Mouse (Mus musculus) left cerebral cortex, postnatal 4 days (tissue): ENCODE results near the gene Tstd2. TPM values are rescaled to one million over a fixed set of nuclear protein-coding genes. Genes with fewer than 3 reads are reported as not detected.
A peak's percentile ranks its signal among the peaks of the same experiment; 100 is the strongest.

Source experiments
- DNase-seq: peaks from one replicate; pipeline ENCODE4 v3.0.0-alpha.2; 2022
- intact Hi-C: fragments of 180-260 bp; cut with DNase I; formaldehyde crosslinking; loops from one replicate; pipeline ENCODE4 v1.15.1; 2025
- total RNA-seq, 2 experiments: library from RNA; stranded (reverse); gene quantifications; 2 replicates each; pipeline ENCODE4 v1.2.3; 2021

Gene Tstd2
- total RNA-seq, 2 experiments from 2014 or later: 20.0 to 22.3 TPM

DNA sequence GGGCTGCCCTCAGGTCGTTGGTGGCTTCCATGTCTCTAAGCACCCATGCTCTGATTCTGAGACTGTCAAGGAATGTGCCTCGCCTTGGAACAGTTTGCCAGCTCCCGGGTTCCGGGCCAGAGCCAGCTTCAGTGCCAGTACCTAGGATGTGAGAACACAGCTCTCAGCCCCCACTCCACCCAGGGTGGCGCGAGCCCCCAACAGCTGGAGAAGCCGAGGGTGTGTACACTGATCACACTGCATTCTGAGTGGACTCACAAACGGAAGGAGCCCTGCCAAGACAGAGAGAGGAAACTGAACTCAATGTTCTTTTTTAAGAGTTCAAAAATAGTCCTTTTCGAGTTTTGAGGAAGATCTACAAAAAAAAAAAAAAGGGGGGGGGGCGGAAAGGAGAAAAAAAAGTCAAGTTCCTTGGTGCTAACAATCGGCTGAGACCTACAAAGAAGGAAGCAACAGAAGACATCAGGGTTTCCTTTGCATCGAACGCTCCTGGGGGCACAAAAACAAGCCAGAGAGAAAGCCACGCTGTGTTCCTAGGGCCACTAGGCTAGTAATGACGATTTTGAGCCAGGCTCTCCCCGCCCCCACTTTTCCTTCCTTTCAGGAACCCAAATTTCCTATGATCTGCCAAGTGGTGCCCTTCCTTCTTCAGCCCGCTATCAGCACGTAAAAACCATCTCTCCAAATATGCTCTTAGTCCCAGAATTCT, 51.6 kb downstream of the Tstd2 start:
- intact Hi-C loops: no loop called here
- no peak for DNase-seq

GRCm38 (mm10) chr4:46085223-46085811, 53.2 kb downstream of the Tstd2 start:
- DNase-seq: peak; percentile 65
- intact Hi-C loops: no loop called here

- intact Hi-C loops: no loop called here
- DNase-seq: peak; percentile 45
These were observed 53.9 kb downstream of the Tstd2 start for GRCm38 (mm10) chr4:46084416-46085172.

DNA sequence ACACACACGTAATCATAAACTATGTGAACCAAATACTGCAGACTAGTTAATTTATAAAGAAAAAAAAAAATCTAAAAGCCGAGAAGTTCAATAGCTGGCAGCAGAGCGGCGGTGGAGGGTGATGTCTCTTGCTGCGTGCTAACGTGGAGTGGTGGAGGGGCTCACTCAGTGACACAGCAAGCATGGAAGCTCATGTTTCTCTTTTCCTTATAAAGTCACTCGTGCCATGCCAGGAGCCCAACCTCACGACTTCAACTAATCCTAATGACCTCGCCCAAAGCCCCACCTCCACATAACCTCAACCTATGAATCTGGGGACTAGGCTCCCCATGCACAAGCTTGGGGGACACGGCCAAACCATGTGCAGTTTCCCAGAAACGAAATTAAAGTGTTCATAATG, 55.9 kb downstream of the Tstd2 start:
- intact Hi-C loops: no loop called here
- no peak for DNase-seq

- no peak for DNase-seq
- intact Hi-C loops: no loop called here
These were observed 58.2 kb downstream of the Tstd2 start for GRCm38 (mm10) chr4:46080261-46080660.

DNA sequence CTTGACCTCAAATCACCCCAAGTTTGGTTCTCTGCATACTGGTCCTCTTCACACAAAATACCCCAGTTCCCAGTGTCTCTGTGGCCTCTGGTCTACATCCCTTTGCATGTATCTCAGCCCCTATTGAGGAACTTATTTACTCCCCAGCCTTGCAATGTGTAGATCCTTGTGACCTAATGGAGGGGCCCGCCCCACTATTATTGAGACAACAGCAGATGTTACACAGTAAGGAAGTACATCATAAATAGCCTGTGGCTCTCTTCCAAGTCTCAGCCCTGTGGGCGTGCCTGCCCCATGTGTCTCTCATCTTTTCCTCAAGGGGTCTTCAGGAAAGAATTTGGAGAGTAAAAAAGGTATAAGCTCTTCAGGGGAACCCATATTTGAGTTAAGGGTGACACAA, 61.6 kb downstream of the Tstd2 start:
- DNase-seq: no peak
- intact Hi-C loops: no loop called here

DNA sequence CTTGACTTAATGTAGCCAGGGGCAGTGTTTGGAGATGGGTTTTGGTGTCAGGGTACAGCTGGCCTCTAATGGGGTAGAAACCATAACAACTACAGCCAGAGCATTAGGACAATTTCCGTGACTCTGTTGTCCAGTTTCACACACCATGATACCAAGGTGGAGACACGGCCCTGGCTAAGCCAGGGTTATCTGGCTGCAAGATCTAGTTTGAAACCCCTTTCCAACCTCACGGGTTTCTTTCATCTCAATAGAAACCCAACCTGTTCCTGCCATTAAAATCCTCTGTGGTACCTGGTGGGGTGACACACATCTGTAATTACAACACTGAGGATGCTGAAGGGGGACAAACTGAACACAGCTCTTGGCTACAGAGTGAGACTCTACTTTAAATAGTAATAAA, 62.8 kb downstream of the Tstd2 start:
- intact Hi-C loops: no loop called here
- no peak for DNase-seq

- DNase-seq: peak; percentile 41
These were observed 64.8 kb downstream of the Tstd2 start for GRCm38 (mm10) chr4:46073736-46074135.

DNA sequence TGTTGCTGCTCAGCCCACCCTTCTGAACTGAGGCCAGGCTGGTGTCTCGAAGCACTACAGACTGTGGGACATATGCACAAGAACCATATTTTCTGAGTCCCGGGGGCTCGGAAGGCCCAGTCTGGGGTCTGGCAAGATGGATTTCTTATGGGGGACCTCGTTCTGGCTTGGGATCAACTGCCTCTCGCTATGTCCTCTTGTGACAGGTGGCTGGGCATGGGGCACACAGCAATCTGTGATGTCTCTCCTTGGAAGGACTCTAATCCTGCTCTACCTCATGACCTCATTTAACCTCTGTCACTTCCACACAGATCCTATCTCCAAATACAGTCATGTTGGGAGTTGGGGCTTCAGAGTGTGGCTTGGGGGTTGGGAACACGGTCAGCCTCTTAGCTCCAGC, 65.9 kb downstream of the Tstd2 start:
- intact Hi-C loops: no loop called here
- DNase-seq: no peak

More at GRCm38 (mm10) chr4:46073736-46074135, 64.8 kb downstream of the Tstd2 start:
- intact Hi-C loops: no loop called here

- DNase-seq: no peak
- intact Hi-C loops: no loop called here
These were observed 68.5 kb downstream of the Tstd2 start for GRCm38 (mm10) chr4:46069851-46070482.

GRCm38 (mm10) chr4:46068573-46068972, 69.9 kb downstream of the Tstd2 start:
- intact Hi-C loops: no loop called here
- no peak for DNase-seq

GRCm38 (mm10) chr4:46068060-46068459, 70.4 kb downstream of the Tstd2 start:
- intact Hi-C loops: no loop called here
- DNase-seq: no peak

DNA sequence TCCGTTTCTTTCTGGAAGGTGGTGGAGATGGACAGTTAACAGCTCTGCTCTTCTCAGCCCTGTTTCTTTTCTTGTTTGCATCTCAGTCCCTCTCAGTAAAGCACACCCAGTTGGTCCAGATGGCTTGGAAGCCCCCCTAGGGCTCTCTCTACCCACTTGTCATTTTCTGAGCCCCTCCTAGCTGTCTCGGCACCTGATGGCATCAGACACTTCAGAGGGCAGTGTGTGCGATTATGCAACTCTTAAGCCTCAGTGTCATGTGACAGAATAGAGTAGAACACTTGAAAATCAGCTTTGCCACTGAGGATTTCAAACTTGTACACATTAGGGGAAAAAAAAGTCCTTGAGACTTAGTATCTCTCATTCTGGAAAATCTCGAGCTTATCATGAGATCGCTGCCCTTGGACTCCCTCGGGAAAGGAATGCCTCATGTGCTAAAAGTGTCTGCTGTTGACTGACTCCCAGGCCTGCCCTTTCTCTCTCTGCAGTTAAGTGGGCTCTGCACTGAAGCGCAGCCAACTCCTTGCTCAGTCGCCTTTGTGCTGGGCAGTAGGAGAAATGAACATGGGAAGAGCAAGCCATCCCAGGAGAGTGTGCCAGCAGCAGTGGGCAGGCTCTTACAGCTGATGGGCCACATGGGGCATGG, 72.7 kb downstream of the Tstd2 start:
- no peak for DNase-seq
- intact Hi-C loops: no loop called here

DNA sequence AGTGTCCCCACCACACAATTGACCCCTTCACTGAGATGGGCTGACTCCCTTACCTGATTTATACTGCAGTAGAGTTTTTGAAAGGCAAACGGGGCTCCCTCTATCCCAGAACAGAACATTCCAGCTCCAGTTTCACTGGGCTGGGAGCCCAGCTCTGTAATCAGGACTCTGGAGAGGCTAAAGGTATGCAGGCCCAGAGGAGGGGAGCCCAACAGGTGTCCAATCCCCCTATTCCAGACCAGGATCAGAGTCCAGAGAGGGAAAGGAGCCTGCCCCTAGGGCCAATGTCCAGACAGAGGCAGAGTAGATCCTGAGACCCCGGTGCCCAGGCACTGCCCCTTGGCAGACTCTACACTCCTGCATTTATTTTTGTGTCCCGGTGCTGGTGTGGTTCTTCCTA, 73.5 kb downstream of the Tstd2 start:
- DNase-seq: no peak
- intact Hi-C loops: no loop called here

Other genes with a start within 250 kb of the Tstd2 start
- under 1 TPM; 0.28 to 0.79 TPM for gene Ccdc180, start 248.4 kb downstream of the Tstd2 start, total RNA-seq
- 10 to 100 TPM; 26.1 to 29.2 TPM for gene Tdrd7, start 173.4 kb downstream of the Tstd2 start, total RNA-seq
- 1 to 10 TPM; 2.4 to 3.4 TPM for gene Tmod1, start 99.8 kb downstream of the Tstd2 start, total RNA-seq
- 10 to 100 TPM; 58.6 to 66.2 TPM for gene Ncbp1, start 81 bp downstream of the Tstd2 start, total RNA-seq
- 10 to 100 TPM; 19.3 to 23.6 TPM for gene Xpa, start 57.6 kb upstream of the Tstd2 start, total RNA-seq
- gene Foxe1, start 204.9 kb upstream of the Tstd2 start, total RNA-seq: not detected